Mouse (Mus musculus) brain, embryonic 14.5 days (tissue): ENCODE data around the gene Hsd17b13.

Experiments used
- CTCF ChIP-seq: fragments of 200-500 bp; IDR thresholded peaks from 2 replicates; pipeline ENCODE4 v1.5.1; 2012; ENCODE audit warnings: inconsistent platforms, mild to moderate bottlenecking, moderate library complexity, borderline replicate concordance; ENCODE audit not compliant: insufficient read depth, insufficient read length; ENCODE audit errors: extremely low read depth
- POLR2A ChIP-seq: fragments of 200-500 bp; IDR thresholded peaks from 2 replicates; pipeline ENCODE4 v1.6.1; 2012; ENCODE audit warnings: mild to moderate bottlenecking, inconsistent platforms, borderline replicate concordance; ENCODE audit not compliant: poor library complexity, insufficient read depth, insufficient read length, severe bottlenecking; ENCODE audit errors: extremely low read depth

DNA sequence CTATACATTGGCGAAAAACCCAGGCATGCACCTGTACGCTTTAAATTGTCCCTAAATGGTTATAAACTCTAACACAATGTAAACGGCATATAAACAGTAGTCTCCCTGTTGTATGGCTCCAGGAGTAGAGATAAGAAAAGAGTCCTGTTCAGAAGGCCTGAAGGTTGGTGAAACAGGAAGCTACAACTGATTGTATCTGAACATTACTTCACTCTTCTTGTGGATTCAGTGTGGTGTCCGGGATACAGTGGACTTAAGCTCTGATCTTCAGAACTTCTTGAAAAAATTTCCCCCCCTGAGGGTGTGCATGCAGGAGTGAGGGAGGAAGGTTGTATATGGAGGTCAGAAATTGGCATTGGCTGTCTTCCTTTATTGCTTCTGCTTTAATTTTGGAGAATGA lies 57.7 kb downstream of the Hsd17b13 start:
- no peak for TF ChIP-seq POLR2A
- TF ChIP-seq CTCF = no peak
